Mouse (Mus musculus): ENCODE data around the gene Orm2.

Gene Orm2

GRCm38 (mm10) chr4:63405683-63406082, 43.4 kb downstream of the Orm2 start:
- no peak for DNase-seq (ENCODE audit: low spot score)

GRCm38 (mm10) chr4:63408247-63408646, 46.0 kb downstream of the Orm2 start:
- DNase-seq (ENCODE audit: low spot score): no peak

- DNase-seq (ENCODE audit: low spot score): no peak
These were observed 46.4 kb downstream of the Orm2 start for GRCm38 (mm10) chr4:63408649-63409048.

DNA sequence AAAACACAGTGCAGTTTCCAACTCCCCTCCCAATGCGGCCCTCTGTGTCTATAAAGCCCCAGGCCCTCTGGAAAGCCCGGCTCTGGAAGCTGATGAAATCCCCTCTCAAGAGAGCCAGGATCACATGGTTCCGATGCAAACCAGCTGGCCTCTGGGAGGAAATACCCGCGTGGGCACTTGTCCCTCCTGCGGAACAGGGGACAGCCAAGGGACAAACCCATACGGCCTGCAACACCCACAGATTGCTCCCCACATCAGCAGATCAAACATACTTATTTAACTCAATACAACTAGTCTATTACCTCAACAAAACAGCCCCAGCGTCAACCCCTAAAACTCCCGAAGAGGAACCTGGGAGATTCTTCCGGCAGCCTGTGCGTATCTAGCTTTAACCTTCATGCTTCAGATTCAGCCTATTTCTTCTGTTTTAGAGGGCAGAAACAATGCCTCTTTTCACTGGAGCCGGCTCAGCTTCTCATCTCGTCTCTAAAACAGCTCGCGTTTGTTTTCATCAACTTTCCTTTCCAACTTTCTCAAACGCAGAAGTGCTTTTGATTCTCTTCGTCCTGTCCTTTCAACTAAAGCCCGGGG, 47.2 kb downstream of the Orm2 start:
- DNase-seq (ENCODE audit: low spot score): no peak

GRCm38 (mm10) chr4:63409908-63410582, 47.8 kb downstream of the Orm2 start:
- DNase-seq (ENCODE audit: low spot score): no peak

- DNase-seq (ENCODE audit: low spot score): peak; percentile 71
These were observed 48.3 kb downstream of the Orm2 start for GRCm38 (mm10) chr4:63410583-63410934.

DNA sequence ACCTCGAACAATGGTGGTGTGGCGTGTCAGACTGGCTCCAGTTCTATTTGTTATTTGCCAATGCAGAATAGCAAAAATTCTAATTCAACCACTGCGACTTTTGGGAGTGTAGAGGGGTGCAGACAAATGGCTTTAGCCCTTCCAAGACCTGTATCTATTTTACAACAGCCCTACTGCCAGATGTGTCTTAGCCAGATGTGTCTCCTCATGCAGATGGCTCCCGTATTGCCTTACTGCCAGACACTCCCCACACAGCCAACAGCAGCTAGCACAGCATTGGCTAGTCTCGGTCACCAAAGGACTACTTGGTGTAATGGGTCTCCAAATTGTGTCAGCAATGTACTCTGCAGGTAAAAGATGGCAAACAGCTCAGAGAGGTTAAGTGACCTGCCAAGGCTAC, 49.0 kb downstream of the Orm2 start:
- DNase-seq (ENCODE audit: low spot score): no peak

DNA sequence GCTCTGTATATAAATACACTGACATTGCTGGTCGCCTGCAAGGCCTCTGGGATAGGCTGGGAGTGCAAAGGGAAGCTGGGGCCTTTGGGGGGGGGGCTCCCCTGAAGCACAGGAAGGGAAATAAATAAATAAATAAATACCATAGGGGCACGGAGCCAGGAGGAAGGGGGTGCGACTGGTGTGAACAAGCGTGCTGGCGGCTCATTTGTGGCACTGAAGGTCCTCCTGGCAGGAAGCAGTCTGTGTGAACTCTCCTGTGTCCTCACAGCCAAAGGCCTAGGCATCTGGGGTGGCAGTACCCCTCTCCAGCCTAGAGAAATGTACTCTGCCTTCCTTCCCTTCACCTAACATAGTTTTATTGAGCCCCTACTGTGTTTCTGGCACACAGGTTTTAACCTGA, 52.7 kb downstream of the Orm2 start:
- no peak for DNase-seq (ENCODE audit: low spot score)
